Mouse (Mus musculus) olfactory bulb, adult 2 months (tissue): ENCODE data around the gene Eef1a2.

Source experiments
- CTCF ChIP-seq: fragments of 200-500 bp; IDR thresholded peaks from 2 replicates; pipeline ENCODE4 v1.5.1; 2012; ENCODE audit warnings: low read depth, mild to moderate bottlenecking, low read length, moderate library complexity; ENCODE audit not compliant: insufficient read depth
- POLR2A ChIP-seq: fragments of 200-500 bp; IDR thresholded peaks from 2 replicates; pipeline ENCODE4 v1.6.1; 2012; ENCODE audit warnings: mild to moderate bottlenecking, low read depth, low read length, moderate library complexity; ENCODE audit not compliant: insufficient read depth

- TF ChIP-seq CTCF (no peak), POLR2A (no peak)
These were observed 17.8 kb upstream of the Eef1a2 start for GRCm38 (mm10) chr2:181174646-181175045.
